In the genomic region with DNA sequence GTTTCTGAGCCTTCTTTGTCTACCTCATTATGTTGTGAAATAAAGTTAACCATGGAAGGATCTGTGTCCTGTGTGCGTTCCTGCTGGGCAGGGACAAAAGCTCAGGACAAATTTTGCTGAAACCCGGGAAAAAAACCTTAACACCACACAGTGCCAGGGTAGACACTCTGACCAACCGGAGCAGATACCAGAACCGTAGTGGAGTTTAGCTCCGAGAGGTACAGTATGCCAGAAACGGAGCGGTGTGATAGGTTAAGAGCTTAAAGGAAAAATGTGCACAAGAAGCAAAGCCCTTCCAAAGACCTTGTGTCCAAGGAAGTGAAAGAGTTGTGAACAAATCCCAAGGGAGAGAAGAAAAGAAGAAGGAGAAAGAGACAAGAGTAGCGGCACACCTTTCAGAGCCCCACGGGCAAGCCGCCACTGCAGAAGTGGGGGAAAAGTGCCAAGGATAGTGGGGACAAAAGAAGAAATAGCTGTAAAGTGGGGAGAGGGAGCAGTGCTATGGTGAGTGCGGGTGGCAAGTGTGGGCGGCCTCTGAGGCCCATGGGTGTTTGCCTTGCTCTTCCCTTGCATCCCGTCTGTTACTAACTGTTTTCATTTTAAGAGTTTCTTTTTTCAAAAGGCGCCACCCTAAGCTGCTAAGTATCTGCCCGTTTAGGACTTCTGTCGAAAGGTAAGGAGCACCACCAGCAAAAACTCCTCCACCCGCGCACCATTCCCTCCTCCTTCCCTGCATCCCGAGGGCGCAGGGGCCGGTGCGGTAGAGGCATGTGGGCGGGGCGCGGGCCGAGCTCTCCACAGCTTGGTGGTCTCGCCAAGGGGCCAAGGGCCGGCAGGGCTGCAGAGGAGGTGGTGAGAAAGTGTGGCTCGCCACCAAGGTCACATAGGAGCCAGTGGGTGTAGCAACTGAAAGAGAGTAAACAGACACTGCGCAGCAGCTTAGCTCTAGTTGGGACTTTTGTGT, we compare ENCODE assay signal across 14 mouse cellular contexts. TPM values are rescaled to one million over a fixed set of nuclear protein-coding genes. Genes with fewer than 3 reads are reported as not detected.
A peak's percentile ranks its signal among the peaks of the same experiment; 100 is the strongest.
DNase-seq lines count a peak whose midpoint lies in the region; ATAC-seq and TF ChIP-seq lines count a peak whose summit lies in the region.
"Had no signal": no experiment of that assay in that cellular context is flagged by ENCODE, and none has a peak within 500 bp of the region (broad histone marks: within the 10 kb centered on the region; RNA-seq: fewer than 3 reads in every experiment).

No protein-coding gene starts in this region.

- no peaks in the 10 kb centered on the region for H3K27me3 ChIP-seq in heart, embryonic 11.5 days (ENCODE audit: control insufficient read depth, insufficient read depth, low read length)
- no peaks in the 10 kb centered on the region for H3K27me3 ChIP-seq in forebrain, postnatal 0 days (ENCODE audit: insufficient read depth, low read length)
- no peaks in the 10 kb centered on the region for H3K27me3 ChIP-seq in midbrain, embryonic 12.5 days
- H3K27me3 ChIP-seq: Patski had no signal

- no peak overlapping the region for H3K9ac ChIP-seq in heart, embryonic 11.5 days (ENCODE audit: low read depth, low read length)
- H3K9ac ChIP-seq in forebrain, postnatal 0 days = no peak overlapping the region
- no peak overlapping the region for H3K9ac ChIP-seq in midbrain, embryonic 12.5 days (replicated peaks)

- no peak for ATAC-seq in heart, embryonic 11.5 days (replicated peaks; ENCODE audit: insufficient number of reproducible peaks, low FRiP score, low TSS enrichment)
- no peak for ATAC-seq in forebrain, postnatal 0 days
- ATAC-seq in midbrain, embryonic 12.5 days (ENCODE audit: low FRiP score, low read depth) = peak; percentile 75
- no peak for ATAC-seq in granulocyte monocyte progenitor cell, adult 5-6 weeks (replicated peaks; ENCODE audit: poor library complexity, severe bottlenecking)
- ATAC-seq: inflammation-experienced regulatory T-cells, adult 6 months; Patski had no signal

- WGBS in heart, embryonic 11.5 days (ENCODE audit: insufficient replicate concordance) = 35% methylated on average over 30 of the region's 30 CpGs
- WGBS in forebrain, postnatal 0 days = 42% methylated on average over 30 of the region's 30 CpGs
- 42% methylated on average over 30 of the region's 30 CpGs for WGBS in midbrain, embryonic 12.5 days

- intact Hi-C loops in heart, postnatal 25 days (cut with DNase I) = no loop called here

- H3K4me1 ChIP-seq in heart, embryonic 11.5 days (ENCODE audit: control insufficient read depth, insufficient read depth, low read length) = no peaks in the 10 kb centered on the region
- H3K4me1 ChIP-seq in forebrain, postnatal 0 days (ENCODE audit: insufficient read depth) = no peaks in the 10 kb centered on the region
- H3K4me1 ChIP-seq in midbrain, embryonic 12.5 days = no peaks in the 10 kb centered on the region

- H3K27ac ChIP-seq in heart, embryonic 11.5 days (ENCODE audit: low read depth, low read length) = no peak overlapping the region
- no peak overlapping the region for H3K27ac ChIP-seq in forebrain, postnatal 0 days (ENCODE audit: low read depth, low read length)
- no peak overlapping the region for H3K27ac ChIP-seq in midbrain, embryonic 12.5 days (replicated peaks)

- DNase-seq in heart, postnatal 25 days (ENCODE audit: low spot score) = no peak
- peak; percentile 8 for DNase-seq in R1 (ENCODE audit: low read depth, low spot score)
- DNase-seq in forebrain, postnatal 0 days = no peak
- DNase-seq in thymus, postnatal 25 days = no peak
- no peak for DNase-seq in c-Kit-positive CD71-positive TER-119-positive erythroid progenitor cells, embryonic 14.5 days (ENCODE audit: low spot score)
- DNase-seq: lung, adult 2 months had no signal

- no peaks in the 10 kb centered on the region for H3K36me3 ChIP-seq in heart, embryonic 11.5 days (ENCODE audit: control insufficient read depth, insufficient read depth, low read length)
- no peaks in the 10 kb centered on the region for H3K36me3 ChIP-seq in forebrain, postnatal 0 days (ENCODE audit: insufficient read depth)
- no peaks in the 10 kb centered on the region for H3K36me3 ChIP-seq in midbrain, embryonic 12.5 days

- peak overlapping the region; percentile 25; the same call in 1 of the 2 replicates for H3K4me3 ChIP-seq in heart, embryonic 11.5 days (ENCODE audit: low read depth, low read length)
- H3K4me3 ChIP-seq in forebrain, postnatal 0 days (ENCODE audit: low read depth, low read length) = peak overlapping the region; percentile 23; the same call in 1 of the 2 replicates
- H3K4me3 ChIP-seq in midbrain, embryonic 12.5 days = peak overlapping the region; percentile 35
- H3K4me3 ChIP-seq: myocyte had no signal

- H3K9me3 ChIP-seq in heart, embryonic 11.5 days (replicated peaks; ENCODE audit: control insufficient read depth, low read length) = no peaks in the 10 kb centered on the region; the same call in 1 of the 2 replicates
- no peaks in the 10 kb centered on the region for H3K9me3 ChIP-seq in forebrain, postnatal 0 days (ENCODE audit: low read length)
- H3K9me3 ChIP-seq in midbrain, embryonic 12.5 days = no peaks in the 10 kb centered on the region

- peak overlapping the region; percentile 51 for H3K4me2 ChIP-seq in heart, embryonic 11.5 days
- peak overlapping the region; percentile 38 for H3K4me2 ChIP-seq in forebrain, postnatal 0 days (ENCODE audit: low read depth)
- H3K4me2 ChIP-seq in midbrain, embryonic 12.5 days (replicated peaks) = peak overlapping the region; percentile 50

- TF ChIP-seq CTCF in forebrain, postnatal 0 days (IDR thresholded peaks at IDR 0.05; ENCODE audit: low read depth) = no peak

RNA-seq across cellular contexts. Expression of gene Esp24, which starts 25.5 kb away (rescaled TPM):
- polyA plus RNA-seq in heart, embryonic 11.5 days (2014; fragmentation: Nextera tagmentation; extraction: Ambion mirVana) = not detected in 2 replicates
- total RNA-seq in heart, postnatal 25 days (2021) = not detected
- not detected in 2 replicates for total RNA-seq in forebrain, postnatal 0 days (2014; rRNA removed)
- not detected in 2 replicates for polyA plus RNA-seq in forebrain, postnatal 0 days (2015; fragmentation: Nextera tagmentation; extraction: Ambion mirVana)
- not detected in 2 replicates for polyA plus RNA-seq in midbrain, embryonic 12.5 days (2016; fragmentation: Nextera tagmentation; extraction: Ambion mirVana)
- total RNA-seq in granulocyte monocyte progenitor cell, adult 5-6 weeks (2014; fragmentation: Nextera tagmentation) = not detected in 2 replicates
- not detected in 2 replicates for total RNA-seq in granulocyte monocyte progenitor cell, adult 5-6 weeks (2017)
- total RNA-seq: layer of hippocampus, adult 8-10 months had no signal
- polyA plus RNA-seq: inflammation-experienced regulatory T-cells, adult 6 months; lung, adult 2 months; myocyte; Patski; spleen, adult 2 months had no signal

RNA-seq across cellular contexts. Expression of gene Gm21903, which starts 32.2 kb away (rescaled TPM):
- not detected in 2 replicates for polyA plus RNA-seq in heart, embryonic 11.5 days (2014; fragmentation: Nextera tagmentation; extraction: Ambion mirVana)
- not detected for total RNA-seq in heart, postnatal 25 days (2021)
- total RNA-seq in forebrain, postnatal 0 days (2014; rRNA removed) = not detected in 2 replicates
- not detected in 2 replicates for polyA plus RNA-seq in forebrain, postnatal 0 days (2015; fragmentation: Nextera tagmentation; extraction: Ambion mirVana)
- polyA plus RNA-seq in midbrain, embryonic 12.5 days (2016; fragmentation: Nextera tagmentation; extraction: Ambion mirVana) = not detected in 2 replicates
- total RNA-seq in granulocyte monocyte progenitor cell, adult 5-6 weeks (2014; fragmentation: Nextera tagmentation) = not detected in 2 replicates
- total RNA-seq in granulocyte monocyte progenitor cell, adult 5-6 weeks (2017) = not detected in 2 replicates
- total RNA-seq: layer of hippocampus, adult 8-10 months had no signal
- polyA plus RNA-seq: inflammation-experienced regulatory T-cells, adult 6 months; lung, adult 2 months; myocyte; Patski; spleen, adult 2 months had no signal
